Mouse (Mus musculus): Measurements from ENCODE around the gene Ccdc186. TPM values are rescaled to one million over a fixed set of nuclear protein-coding genes. Genes with fewer than 3 reads are reported as not detected.

Ccdc186 gene
- polyA plus RNA-seq, 1 experiment from 2014 or later, result 25.2 TPM

- no peak overlapping the region for H3K9ac ChIP-seq
- H3K27me3 ChIP-seq (ENCODE audit: insufficient read depth, low read length), result no peaks in the 10 kb centered on the region
- 16% methylated on average over 14 of the region's 14 CpGs for WGBS
- H3K9me3 ChIP-seq (ENCODE audit: low read depth, low read length), result no peaks in the 10 kb centered on the region
- DNase-seq, result peak; percentile 94
- H3K4me1 ChIP-seq (ENCODE audit: insufficient read depth), result peaks cover 22% of the 10 kb centered on the region
- H3K36me3 ChIP-seq (ENCODE audit: insufficient read depth), result peaks cover 6% of the 10 kb centered on the region
- H3K4me2 ChIP-seq, result peak overlapping the region; percentile 46
- no peak overlapping the region for H3K4me3 ChIP-seq (ENCODE audit: low read depth, low read length)
- TF ChIP-seq CTCF (IDR thresholded peaks at IDR 0.05; ENCODE audit: low read depth), result no peak
- H3K27ac ChIP-seq (ENCODE audit: low read depth), result peak overlapping the region; percentile 85
- peak; percentile 33; the same call in 1 of the 2 replicates for ATAC-seq (ENCODE audit: insufficient read depth)
Observed at GRCm38 (mm10) chr19:56817851-56818526, 4.0 kb downstream of the Ccdc186 start.

- TF ChIP-seq CTCF (IDR thresholded peaks at IDR 0.05; ENCODE audit: low read depth), result no peak
- H3K4me1 ChIP-seq (ENCODE audit: insufficient read depth), result peaks cover 15% of the 10 kb centered on the region
- DNase-seq, result no peak
- H3K4me2 ChIP-seq, result no peak overlapping the region
- H3K4me3 ChIP-seq (ENCODE audit: low read depth, low read length), result no peak overlapping the region
- no peaks in the 10 kb centered on the region for H3K27me3 ChIP-seq (ENCODE audit: insufficient read depth, low read length)
- H3K27ac ChIP-seq (ENCODE audit: low read depth), result no peak overlapping the region
- no peak for ATAC-seq (ENCODE audit: insufficient read depth)
- 83% methylated on average over 4 of the region's 4 CpGs for WGBS
- no peaks in the 10 kb centered on the region for H3K9me3 ChIP-seq (ENCODE audit: low read depth, low read length)
- H3K36me3 ChIP-seq (ENCODE audit: insufficient read depth), result peaks cover 34% of the 10 kb centered on the region
- no peak overlapping the region for H3K9ac ChIP-seq
Observed at GRCm38 (mm10) chr19:56813360-56813759, 8.6 kb downstream of the Ccdc186 start.

DNA sequence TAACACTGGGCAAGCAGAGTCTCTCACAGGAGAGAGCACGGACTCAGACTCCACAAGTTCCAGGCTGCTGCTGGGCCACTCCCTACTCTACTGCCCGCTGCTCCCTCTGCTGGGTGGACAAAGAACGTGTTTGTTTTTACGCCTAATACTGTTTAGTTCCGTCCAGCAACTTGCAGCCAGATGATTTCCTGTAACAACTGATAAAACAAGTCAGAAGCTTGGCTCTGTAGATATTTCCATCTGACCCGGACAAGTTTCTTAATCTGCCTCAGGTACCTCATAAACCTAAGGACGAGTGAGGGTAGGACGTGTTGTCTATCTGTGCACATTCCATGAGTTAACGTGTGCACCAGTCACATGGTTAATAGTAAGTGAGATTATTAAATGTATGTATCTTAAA lies 10.4 kb downstream of the Ccdc186 start:
- H3K9ac ChIP-seq, result no peak overlapping the region
- no peaks in the 10 kb centered on the region for H3K27me3 ChIP-seq (ENCODE audit: insufficient read depth, low read length)
- H3K27ac ChIP-seq (ENCODE audit: low read depth), result no peak overlapping the region
- WGBS, result 40% methylated on average over 9 of the region's 9 CpGs
- TF ChIP-seq CTCF (IDR thresholded peaks at IDR 0.05; ENCODE audit: low read depth), result peak; percentile 75
- H3K4me2 ChIP-seq, result no peak overlapping the region
- no peak overlapping the region for H3K4me3 ChIP-seq (ENCODE audit: low read depth, low read length)
- ATAC-seq (ENCODE audit: insufficient read depth) (no peak), DNase-seq (peak; percentile 78)
- no peaks in the 10 kb centered on the region for H3K4me1 ChIP-seq (ENCODE audit: insufficient read depth)
- peaks cover 51% of the 10 kb centered on the region for H3K36me3 ChIP-seq (ENCODE audit: insufficient read depth)
- H3K9me3 ChIP-seq (ENCODE audit: low read depth, low read length), result no peaks in the 10 kb centered on the region

- no peaks in the 10 kb centered on the region for H3K27me3 ChIP-seq (ENCODE audit: insufficient read depth, low read length)
- no peaks in the 10 kb centered on the region for H3K4me1 ChIP-seq (ENCODE audit: insufficient read depth)
- no peaks in the 10 kb centered on the region for H3K9me3 ChIP-seq (ENCODE audit: low read depth, low read length)
- no peak for DNase-seq
- H3K27ac ChIP-seq (ENCODE audit: low read depth), result no peak overlapping the region
- H3K36me3 ChIP-seq (ENCODE audit: insufficient read depth), result peaks cover 58% of the 10 kb centered on the region
- no peak overlapping the region for H3K9ac ChIP-seq
- no peak for TF ChIP-seq CTCF (IDR thresholded peaks at IDR 0.05; ENCODE audit: low read depth)
- no peak overlapping the region for H3K4me2 ChIP-seq
- no peak for ATAC-seq (ENCODE audit: insufficient read depth)
- no peak overlapping the region for H3K4me3 ChIP-seq (ENCODE audit: low read depth, low read length)
Observed at GRCm38 (mm10) chr19:56810641-56811146, 11.3 kb downstream of the Ccdc186 start.

DNA sequence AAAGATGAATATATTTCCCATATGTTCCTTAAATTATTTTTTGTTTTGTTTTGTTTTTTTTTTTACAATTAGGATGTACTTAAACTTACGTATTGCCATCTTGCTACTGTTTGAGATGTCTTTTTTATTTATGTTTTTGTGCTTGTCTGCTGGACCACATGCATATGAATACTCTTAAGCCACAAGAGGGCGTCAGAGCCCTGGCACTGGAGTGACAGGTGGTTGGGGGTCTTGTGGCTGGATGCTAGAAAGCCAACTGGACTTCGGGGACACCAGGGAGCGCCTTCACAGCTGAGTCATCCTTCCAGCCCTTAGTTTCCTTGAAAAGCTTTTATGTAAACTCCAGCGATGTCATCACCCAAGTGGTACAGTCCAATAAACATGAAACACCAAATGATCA lies 13.2 kb downstream of the Ccdc186 start:
- peaks cover 75% of the 10 kb centered on the region for H3K36me3 ChIP-seq (ENCODE audit: insufficient read depth)
- 52% methylated on average over 5 of the region's 5 CpGs for WGBS
- peak; percentile 63 for DNase-seq

GRCm38 (mm10) chr19:56807122-56807521 lies 14.9 kb downstream of the Ccdc186 start:
- Histone ChIP-seq H3K4me2 (no peak overlapping the region), H3K9me3 (ENCODE audit: low read depth, low read length) (no peaks in the 10 kb centered on the region), H3K27ac (ENCODE audit: low read depth) (no peak overlapping the region), H3K4me3 (ENCODE audit: low read depth, low read length) (no peak overlapping the region), H3K36me3 (ENCODE audit: insufficient read depth) (peaks cover 80% of the 10 kb centered on the region), H3K4me1 (ENCODE audit: insufficient read depth) (no peaks in the 10 kb centered on the region), H3K27me3 (ENCODE audit: insufficient read depth, low read length) (no peaks in the 10 kb centered on the region), H3K9ac (no peak overlapping the region)
- whole genome bisulfite sequencing, result 64% methylated on average over 5 of the region's 5 CpGs
- DNase-seq, result no peak
- no peak for ATAC-seq (ENCODE audit: insufficient read depth)
- no peak for TF ChIP-seq CTCF (IDR thresholded peaks at IDR 0.05; ENCODE audit: low read depth)

More for the DNA sequence above, 13.2 kb downstream of the Ccdc186 start:
- Histone ChIP-seq H3K9ac (no peak overlapping the region), H3K4me1 (ENCODE audit: insufficient read depth) (no peaks in the 10 kb centered on the region), H3K9me3 (ENCODE audit: low read depth, low read length) (no peaks in the 10 kb centered on the region), H3K4me3 (ENCODE audit: low read depth, low read length) (no peak overlapping the region), H3K27ac (ENCODE audit: low read depth) (no peak overlapping the region), H3K27me3 (ENCODE audit: insufficient read depth, low read length) (no peaks in the 10 kb centered on the region), H3K4me2 (no peak overlapping the region)
- TF ChIP-seq CTCF (IDR thresholded peaks at IDR 0.05; ENCODE audit: low read depth), result peak; percentile 58
- ATAC-seq (ENCODE audit: insufficient read depth), result no peak

DNA sequence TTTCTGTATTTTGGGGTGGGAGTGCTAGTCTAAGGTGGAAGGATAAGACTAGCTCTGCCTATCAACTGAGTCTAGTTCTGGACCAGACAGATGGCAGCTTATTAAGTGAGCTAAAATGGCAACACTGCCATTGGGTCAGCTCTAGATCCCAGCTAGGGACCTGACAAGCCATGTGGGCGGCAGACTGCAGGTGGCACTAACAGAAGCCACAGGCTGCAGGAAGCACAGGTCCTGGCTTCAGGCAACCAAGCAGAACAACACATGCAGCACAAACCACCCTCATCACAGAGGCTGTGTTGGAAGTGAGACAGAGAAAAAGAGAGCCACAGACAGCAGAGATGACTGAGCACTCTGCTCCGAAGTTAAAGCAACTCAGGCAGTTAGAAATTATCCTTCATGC lies 16.6 kb downstream of the Ccdc186 start:
- Histone ChIP-seq H3K36me3 (ENCODE audit: insufficient read depth) (peaks cover 88% of the 10 kb centered on the region), H3K9ac (no peak overlapping the region), H3K9me3 (ENCODE audit: low read depth, low read length) (no peaks in the 10 kb centered on the region), H3K4me1 (ENCODE audit: insufficient read depth) (no peaks in the 10 kb centered on the region), H3K27me3 (ENCODE audit: insufficient read depth, low read length) (no peaks in the 10 kb centered on the region), H3K4me2 (no peak overlapping the region), H3K27ac (ENCODE audit: low read depth) (no peak overlapping the region), H3K4me3 (ENCODE audit: low read depth, low read length) (no peak overlapping the region)
- DNase-seq (no peak), ATAC-seq (ENCODE audit: insufficient read depth) (no peak)
- TF ChIP-seq CTCF (IDR thresholded peaks at IDR 0.05; ENCODE audit: low read depth), result no peak
- 95% methylated on average over 2 of the region's 2 CpGs for WGBS
